Mouse (Mus musculus) ES-Bruce4 (cell line): ENCODE measurements at regions not wholly inside any gene's neighbourhood (a gene's known extent, or its start where the extent isn't known, plus 50 kb on each side); places are given as distances from the start of the nearest gene placed in this dataset.

Source experiments
- CTCF ChIP-seq: IDR thresholded peaks from one replicate; pipeline ENCODE4 v1.8.1; 2011; ENCODE audit warnings: low read depth, low read length
- EP300 ChIP-seq: IDR thresholded peaks from 2 replicates; pipeline ENCODE4 v1.6.1; 2011; ENCODE audit warnings: low read depth, low read length; ENCODE audit not compliant: insufficient read depth
- POLR2A ChIP-seq: IDR thresholded peaks from one replicate; pipeline ENCODE4 v1.8.1; 2011; ENCODE audit warnings: low read length; ENCODE audit not compliant: insufficient read depth

GRCm38 (mm10) chr16:5688322-5688721 lies 196.8 kb upstream of the Rbfox1 start:
- TF ChIP-seq CTCF (no peak), EP300 (no peak), POLR2A (no peak)
